Mouse (Mus musculus): Measurements from ENCODE around the gene 2410131K14Rik.
A peak's percentile ranks its signal among the peaks of the same experiment; 100 is the strongest.

The 2410131K14Rik gene

GRCm38 (mm10) chr5:118262418-118262817, 17.4 kb downstream of the 2410131K14Rik start:
- no peak for DNase-seq

- DNase-seq, result no peak
Measured at GRCm38 (mm10) chr5:118264279-118264678, 19.3 kb downstream of the 2410131K14Rik start.

- DNase-seq, result no peak
Measured at GRCm38 (mm10) chr5:118265366-118265765, 20.3 kb downstream of the 2410131K14Rik start.

GRCm38 (mm10) chr5:118266309-118266708, 21.3 kb downstream of the 2410131K14Rik start:
- peak; percentile 54 for DNase-seq

GRCm38 (mm10) chr5:118268987-118269386, 24.0 kb downstream of the 2410131K14Rik start:
- peak; percentile 91 for DNase-seq

GRCm38 (mm10) chr5:118271449-118272110, 26.6 kb downstream of the 2410131K14Rik start:
- peak; percentile 56 for DNase-seq

- DNase-seq, result no peak
Measured at GRCm38 (mm10) chr5:118273446-118273845, 28.4 kb downstream of the 2410131K14Rik start.

GRCm38 (mm10) chr5:118274546-118274945, 29.5 kb downstream of the 2410131K14Rik start:
- DNase-seq, result no peak

- no peak for DNase-seq
Measured at GRCm38 (mm10) chr5:118276281-118276680, 31.3 kb downstream of the 2410131K14Rik start.

- DNase-seq, result no peak
Measured at GRCm38 (mm10) chr5:118276711-118277110, 31.7 kb downstream of the 2410131K14Rik start.

GRCm38 (mm10) chr5:118277741-118278495, 32.9 kb downstream of the 2410131K14Rik start:
- DNase-seq, result peak; percentile 40

GRCm38 (mm10) chr5:118291453-118291852, 46.4 kb downstream of the 2410131K14Rik start:
- peak; percentile 26 for DNase-seq

GRCm38 (mm10) chr5:118292476-118292875, 47.4 kb downstream of the 2410131K14Rik start:
- DNase-seq, result no peak

GRCm38 (mm10) chr5:118294086-118294864, 49.2 kb downstream of the 2410131K14Rik start:
- no peak for DNase-seq

- no peak for DNase-seq
Measured at GRCm38 (mm10) chr5:118294865-118295258, 49.8 kb downstream of the 2410131K14Rik start.

- no peak for DNase-seq
Measured at GRCm38 (mm10) chr5:118297338-118297746, 52.3 kb downstream of the 2410131K14Rik start.

- no peak for DNase-seq
Measured at GRCm38 (mm10) chr5:118299720-118300400, 54.8 kb downstream of the 2410131K14Rik start.

GRCm38 (mm10) chr5:118302466-118303155, 57.6 kb downstream of the 2410131K14Rik start:
- DNase-seq, result no peak

GRCm38 (mm10) chr5:118304970-118305618, 60.1 kb downstream of the 2410131K14Rik start:
- DNase-seq, result no peak

GRCm38 (mm10) chr5:118310389-118310788, 65.4 kb downstream of the 2410131K14Rik start:
- DNase-seq, result no peak

GRCm38 (mm10) chr5:118311251-118311650, 66.2 kb downstream of the 2410131K14Rik start:
- DNase-seq, result no peak

- no peak for DNase-seq
Measured at GRCm38 (mm10) chr5:118313766-118314165, 68.7 kb downstream of the 2410131K14Rik start.
